Comparison of ENCODE assay signal across 11 mouse cellular contexts in genomic region chr2:28688431-28688830, GRCm38 (mm10). TPM values are rescaled to one million over a fixed set of nuclear protein-coding genes. Genes with fewer than 3 reads are reported as not detected.
DNase-seq lines count a peak whose midpoint lies in the region; ATAC-seq and TF ChIP-seq lines count a peak whose summit lies in the region.
"Had no signal": no experiment of that assay in that cellular context is flagged by ENCODE, and none has a peak within 500 bp of the region (broad histone marks: within the 10 kb centered on the region; RNA-seq: fewer than 3 reads in every experiment).

No protein-coding gene starts in this region.

- WGBS in intestine, postnatal 0 days, result 53% methylated on average over 3 of the region's 3 CpGs
- 26% methylated on average over 3 of the region's 3 CpGs for WGBS in intestine, embryonic 15.5 days
- WGBS in neural tube, embryonic 15.5 days, result 45% methylated on average over 3 of the region's 3 CpGs

- no peak for TF ChIP-seq EP300 in MEL (IDR thresholded peaks at IDR 0.05; ENCODE audit: low read depth in 1 of 2, low read length in 2 of 2)

- H3K4me1 ChIP-seq in intestine, postnatal 0 days (replicated peaks; ENCODE audit: control insufficient read depth, insufficient read depth, low read length), result no peaks in the 10 kb centered on the region
- no peaks in the 10 kb centered on the region for H3K4me1 ChIP-seq in intestine, embryonic 15.5 days (replicated peaks)
- no peaks in the 10 kb centered on the region for H3K4me1 ChIP-seq in MEL (ENCODE audit: control insufficient read depth in 1 of 2, insufficient read depth in 2 of 2, low read length in 2 of 2)
- H3K4me1 ChIP-seq in embryonic fibroblast, embryonic 13.5 days (ENCODE audit: control insufficient read depth, insufficient read depth, low read length), result no peaks in the 10 kb centered on the region
- no peaks in the 10 kb centered on the region for H3K4me1 ChIP-seq in neural tube, embryonic 15.5 days
- H3K4me1 ChIP-seq: embryonic facial prominence, embryonic 13.5 days; liver, embryonic 13.5 days; stomach, embryonic 15.5 days had no signal

- H3K9ac ChIP-seq in intestine, postnatal 0 days (ENCODE audit: low read depth, low read length), result no peak overlapping the region
- H3K9ac ChIP-seq in intestine, embryonic 15.5 days, result no peak overlapping the region
- no peak overlapping the region for H3K9ac ChIP-seq in MEL (ENCODE audit: control insufficient read depth, low read depth, low read length, poor library complexity, severe bottlenecking)
- H3K9ac ChIP-seq in neural tube, embryonic 15.5 days (replicated peaks), result no peak overlapping the region
- H3K9ac ChIP-seq: embryonic facial prominence, embryonic 13.5 days; liver, embryonic 13.5 days; stomach, embryonic 15.5 days had no signal

- H3K79me2 ChIP-seq in MEL (ENCODE audit: control insufficient read depth, insufficient read depth, low read length, poor library complexity), result no peaks in the 10 kb centered on the region

- H3K4me3 ChIP-seq in intestine, postnatal 0 days (ENCODE audit: low read depth, low read length), result no peak overlapping the region
- H3K4me3 ChIP-seq in intestine, embryonic 15.5 days (replicated peaks), result no peak overlapping the region
- no peak overlapping the region for H3K4me3 ChIP-seq in MEL (ENCODE audit: control insufficient read depth in 1 of 2, insufficient read depth in 1 of 2, low read depth in 2 of 2, low read length in 2 of 2)
- no peak overlapping the region for H3K4me3 ChIP-seq in embryonic fibroblast, embryonic 13.5 days (ENCODE audit: insufficient read depth, low read length)
- H3K4me3 ChIP-seq in neural tube, embryonic 15.5 days (replicated peaks), result no peak overlapping the region
- H3K4me3 ChIP-seq: embryonic facial prominence, embryonic 13.5 days; liver, embryonic 13.5 days; stomach, embryonic 15.5 days had no signal

- DNase-seq in A20 (ENCODE audit: low read depth, low spot score), result peak; percentile 51
- DNase-seq in MEL (ENCODE audit: low read depth, low spot score), result peak; percentile 64
- DNase-seq in retina, postnatal 7 days (ENCODE audit: low read depth, low spot score), result peak; percentile 24
- DNase-seq: liver, embryonic 13.5 days had no signal

- H3K9me3 ChIP-seq in intestine, postnatal 0 days (ENCODE audit: control insufficient read depth), result no peaks in the 10 kb centered on the region
- no peaks in the 10 kb centered on the region for H3K9me3 ChIP-seq in intestine, embryonic 15.5 days
- H3K9me3 ChIP-seq in MEL (replicated peaks; ENCODE audit: insufficient read depth, low read length), result no peaks in the 10 kb centered on the region
- no peaks in the 10 kb centered on the region for H3K9me3 ChIP-seq in neural tube, embryonic 15.5 days (replicated peaks)
- H3K9me3 ChIP-seq: embryonic facial prominence, embryonic 13.5 days; liver, embryonic 13.5 days; stomach, embryonic 15.5 days had no signal

- peak; percentile 78 for TF ChIP-seq CTCF in intestine, postnatal 0 days (IDR thresholded peaks at IDR 0.05; ENCODE audit: low read depth)
- TF ChIP-seq CTCF in MEL (IDR thresholded peaks at IDR 0.05 in 2 of 3, conservative IDR thresholded peaks at IDR 0.05 in 1 of 3; ENCODE audit: control insufficient read depth in 1 of 3, insufficient read depth in 1 of 3, low read depth in 2 of 3, low read length in 3 of 3, poor library complexity in 1 of 3, severe bottlenecking in 1 of 3), result peak; percentile 77 to 81 (median 80)
- TF ChIP-seq CTCF in embryonic fibroblast, embryonic 13.5 days (IDR thresholded peaks at IDR 0.05; ENCODE audit: borderline replicate concordance, insufficient read depth, low read length), result peak; percentile 81; the same call in 1 of the 2 replicates

- peaks cover 50% of the 10 kb centered on the region for H3K36me3 ChIP-seq in intestine, postnatal 0 days (ENCODE audit: control insufficient read depth, insufficient read depth)
- peaks cover 14% of the 10 kb centered on the region; the same call in 1 of the 2 replicates for H3K36me3 ChIP-seq in intestine, embryonic 15.5 days
- no peaks in the 10 kb centered on the region; a peak in 1 of 4 replicates for H3K36me3 ChIP-seq in MEL (ENCODE audit: control insufficient read depth in 1 of 2, insufficient read depth in 2 of 2, low read length in 2 of 2)
- H3K36me3 ChIP-seq in neural tube, embryonic 15.5 days, result peaks cover 54% of the 10 kb centered on the region

- no peak for ATAC-seq in intestine, postnatal 0 days
- ATAC-seq in intestine, embryonic 15.5 days, result no peak
- no peak for ATAC-seq in monocyte, adult 5-6 weeks (replicated peaks; ENCODE audit: insufficient number of reproducible peaks, low FRiP score, low TSS enrichment, poor library complexity, severe bottlenecking)
- no peak for ATAC-seq in neural tube, embryonic 15.5 days (ENCODE audit: low FRiP score)

- H3K27me3 ChIP-seq in intestine, postnatal 0 days (replicated peaks; ENCODE audit: control insufficient read depth, insufficient read depth, low read length), result no peaks in the 10 kb centered on the region
- no peaks in the 10 kb centered on the region for H3K27me3 ChIP-seq in intestine, embryonic 15.5 days (replicated peaks)
- no peaks in the 10 kb centered on the region for H3K27me3 ChIP-seq in MEL (ENCODE audit: control insufficient read depth in 1 of 2, insufficient read depth in 2 of 2, low read length in 2 of 2)
- no peaks in the 10 kb centered on the region for H3K27me3 ChIP-seq in neural tube, embryonic 15.5 days (replicated peaks)
- H3K27me3 ChIP-seq: embryonic facial prominence, embryonic 13.5 days; liver, embryonic 13.5 days; stomach, embryonic 15.5 days had no signal

- H3K4me2 ChIP-seq in intestine, postnatal 0 days (replicated peaks; ENCODE audit: low read depth), result no peak overlapping the region
- H3K4me2 ChIP-seq in intestine, embryonic 15.5 days (replicated peaks), result no peak overlapping the region
- no peak overlapping the region for H3K4me2 ChIP-seq in neural tube, embryonic 15.5 days
- H3K4me2 ChIP-seq: embryonic facial prominence, embryonic 13.5 days; liver, embryonic 13.5 days; stomach, embryonic 15.5 days had no signal

- no peak overlapping the region for H3K27ac ChIP-seq in intestine, postnatal 0 days (ENCODE audit: low read depth, low read length)
- H3K27ac ChIP-seq in intestine, embryonic 15.5 days, result no peak overlapping the region
- no peak overlapping the region for H3K27ac ChIP-seq in MEL (ENCODE audit: control insufficient read depth, low read depth, low read length)
- H3K27ac ChIP-seq in embryonic fibroblast, embryonic 13.5 days (ENCODE audit: insufficient read depth, low read length), result no peak overlapping the region
- no peak overlapping the region for H3K27ac ChIP-seq in neural tube, embryonic 15.5 days (replicated peaks)
- H3K27ac ChIP-seq: embryonic facial prominence, embryonic 13.5 days; liver, embryonic 13.5 days; stomach, embryonic 15.5 days had no signal

- no peak for TF ChIP-seq POLR2A in MEL (IDR thresholded peaks at IDR 0.05; ENCODE audit: control insufficient read depth in 1 of 2, insufficient read depth in 1 of 2, low read depth in 1 of 2, low read length in 2 of 2, poor library complexity in 1 of 2)
- TF ChIP-seq POLR2A in embryonic fibroblast, embryonic 13.5 days (IDR thresholded peaks at IDR 0.05; ENCODE audit: low read depth, low read length), result no peak

- TF ChIP-seq RAD21 in MEL (IDR thresholded peaks at IDR 0.05; ENCODE audit: low read depth, low read length), result peak; percentile 65

TF ChIP-seq in MEL, 35 proteins besides CTCF, POLR2A, EP300 and RAD21 (continues in another document):
- TF ChIP-seq RCOR1 (IDR thresholded peaks at IDR 0.05; ENCODE audit: low read depth, low read length), result no peak
- peak; percentile 67 for TF ChIP-seq ZC3H11A (IDR thresholded peaks at IDR 0.05; ENCODE audit: low read depth, low read length)
- TF ChIP-seq POLR2AphosphoS2 (IDR thresholded peaks at IDR 0.05; ENCODE audit: low read length), result no peak
- no peak for TF ChIP-seq ZNF384 (IDR thresholded peaks at IDR 0.05; ENCODE audit: low read depth, low read length)
- TF ChIP-seq CHD1 (IDR thresholded peaks at IDR 0.05; ENCODE audit: low read depth, low read length), result no peak
- no peak for TF ChIP-seq SIN3A (IDR thresholded peaks at IDR 0.05; ENCODE audit: low read length)
- peak; percentile 74 for TF ChIP-seq SMC3 (IDR thresholded peaks at IDR 0.05; ENCODE audit: low read depth, low read length)

RNA-seq across cellular contexts. Expression of gene Spaca9, which starts 11.1 kb away (rescaled TPM):
- 0.60 and 0.86 TPM in 2 replicates for polyA plus RNA-seq in intestine, postnatal 0 days (2015; fragmentation: Nextera tagmentation; extraction: Ambion mirVana)
- 1.0 and 1.2 TPM in 2 replicates for polyA plus RNA-seq in intestine, embryonic 15.5 days (2015; fragmentation: Nextera tagmentation; extraction: Ambion mirVana)
- total RNA-seq in MEL (2012; rRNA removed), result 0.36 and 0.92 TPM in 2 replicates
- polyA plus RNA-seq in MEL (2012; ENCODE audit: insufficient read depth in 1 of 2, insufficient read length in 2 of 2, low read depth in 1 of 2, low replicate concordance in 2 of 2, missing spikeins in 1 of 2), result 1 to 10 TPM in 1 of 2 experiments, not detected in 1; 5.4 TPM
- polyA plus RNA-seq in embryonic fibroblast, embryonic 13.5 days (2011; ENCODE audit: insufficient read length, low read depth, missing spikeins), result 2.0 TPM in 1 of 2 replicates, not detected in the other
- total RNA-seq in monocyte, adult 5-6 weeks (2017), result 1.3 to 10.1 TPM (median 3.3 TPM) in 3 replicates
- polyA plus RNA-seq in neural tube, embryonic 15.5 days (2015; fragmentation: Nextera tagmentation; extraction: Ambion mirVana), result 1.5 TPM in 2 replicates

RNA-seq across cellular contexts. Expression of gene Ak8, which starts 11.5 kb away (rescaled TPM):
- 0.16 TPM in 1 of 2 replicates, not detected in the other for polyA plus RNA-seq in intestine, postnatal 0 days (2015; fragmentation: Nextera tagmentation; extraction: Ambion mirVana)
- polyA plus RNA-seq in intestine, embryonic 15.5 days (2015; fragmentation: Nextera tagmentation; extraction: Ambion mirVana), result 0.44 and 0.48 TPM in 2 replicates
- total RNA-seq in MEL (2012; rRNA removed), result 0.49 and 1.5 TPM in 2 replicates
- polyA plus RNA-seq in MEL (2012; ENCODE audit: insufficient read depth in 1 of 2, insufficient read length in 2 of 2, low read depth in 1 of 2, low replicate concordance in 2 of 2, missing spikeins in 1 of 2), result 1 to 10 TPM in 1 of 2 experiments, not detected in 1; 2.6 TPM
- polyA plus RNA-seq in embryonic fibroblast, embryonic 13.5 days (2011; ENCODE audit: insufficient read length, low read depth, missing spikeins), result not detected in 2 replicates
- total RNA-seq in monocyte, adult 5-6 weeks (2017), result 0.39 to 1.6 TPM in 2 of 3 replicates, not detected in the other
- 1.7 and 1.8 TPM in 2 replicates for polyA plus RNA-seq in neural tube, embryonic 15.5 days (2015; fragmentation: Nextera tagmentation; extraction: Ambion mirVana)

RNA-seq across cellular contexts. Expression of gene Tsc1, which starts 47.4 kb away (rescaled TPM):
- 6.5 and 8.2 TPM in 2 replicates for polyA plus RNA-seq in intestine, postnatal 0 days (2015; fragmentation: Nextera tagmentation; extraction: Ambion mirVana)
- 16.2 and 16.6 TPM in 2 replicates for polyA plus RNA-seq in intestine, embryonic 15.5 days (2015; fragmentation: Nextera tagmentation; extraction: Ambion mirVana)
- 7.5 and 8.0 TPM in 2 replicates for total RNA-seq in MEL (2012; rRNA removed)
- polyA plus RNA-seq in MEL (2012; ENCODE audit: insufficient read depth in 1 of 2, insufficient read length in 2 of 2, low read depth in 1 of 2, low replicate concordance in 2 of 2, missing spikeins in 1 of 2), result 10 to 100 TPM in 1 of 2 experiments, not detected in 1; 16.4 TPM
- 18.5 and 22.2 TPM in 2 replicates for polyA plus RNA-seq in embryonic fibroblast, embryonic 13.5 days (2011; ENCODE audit: insufficient read length, low read depth, missing spikeins)
- total RNA-seq in monocyte, adult 5-6 weeks (2017), result 14.2 to 29.8 TPM (median 24.7 TPM) in 3 replicates
- polyA plus RNA-seq in neural tube, embryonic 15.5 days (2015; fragmentation: Nextera tagmentation; extraction: Ambion mirVana), result 29.8 and 33.3 TPM in 2 replicates
